8 mouse cellular contexts compared by ENCODE assay signal in the genomic region with DNA sequence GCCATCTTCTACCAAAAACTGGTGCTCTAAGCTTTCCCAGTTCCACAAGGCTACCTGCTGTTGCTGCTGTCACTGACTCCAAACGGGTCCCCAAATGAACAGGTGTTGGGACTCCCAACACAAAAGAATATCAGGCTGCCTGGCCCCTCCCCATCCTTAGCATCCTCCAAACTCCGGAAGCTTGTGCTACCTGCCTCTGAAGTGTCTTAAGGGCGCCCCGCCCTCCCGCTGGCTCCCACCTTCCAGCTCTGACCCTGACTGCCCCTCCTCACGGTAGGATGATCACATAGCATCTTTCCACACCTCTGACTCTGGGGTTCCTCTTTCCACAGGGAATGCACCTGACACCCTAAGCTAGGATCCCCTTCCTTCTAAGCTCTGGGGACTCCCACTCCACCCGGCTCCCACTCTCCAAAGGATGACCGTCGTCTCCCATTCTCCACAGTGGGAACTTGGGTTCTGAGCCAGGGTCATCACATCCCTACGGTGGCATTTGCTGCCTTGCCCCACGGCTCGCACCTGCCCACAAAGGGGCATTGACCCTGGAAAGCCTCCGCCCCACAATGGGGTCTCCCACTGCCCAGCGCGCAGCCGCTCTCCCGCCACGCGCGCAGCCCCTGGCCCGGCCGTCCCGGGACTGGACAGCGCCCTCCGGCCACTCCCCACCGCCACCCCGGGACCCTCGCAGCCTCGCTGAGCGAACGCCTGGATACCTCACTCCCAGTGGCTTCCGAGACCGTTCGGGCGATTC. TPM values are rescaled to one million over a fixed set of nuclear protein-coding genes. Genes with fewer than 3 reads are reported as not detected.
DNase-seq lines count a peak whose midpoint lies in the region; ATAC-seq and TF ChIP-seq lines count a peak whose summit lies in the region.

No protein-coding gene starts in this region.

- H3K27me3 ChIP-seq in hindbrain, embryonic 12.5 days, result no peaks in the 10 kb centered on the region
- no peaks in the 10 kb centered on the region for H3K27me3 ChIP-seq in midbrain, embryonic 12.5 days

- peak overlapping the region; percentile 96 for H3K27ac ChIP-seq in layer of hippocampus, adult 2 months
- peak overlapping the region; percentile 79 for H3K27ac ChIP-seq in hindbrain, embryonic 12.5 days
- peak overlapping the region; percentile 71 for H3K27ac ChIP-seq in midbrain, embryonic 12.5 days (replicated peaks)

- 1% methylated on average over 35 of the region's 35 CpGs for WGBS in hindbrain, embryonic 12.5 days
- under 1% methylated on average over 35 of the region's 35 CpGs for WGBS in midbrain, embryonic 12.5 days

- H3K4me3 ChIP-seq in layer of hippocampus, adult 2 months, result peak overlapping the region; percentile 99
- H3K4me3 ChIP-seq in hindbrain, embryonic 12.5 days, result peak overlapping the region; percentile 86
- peak overlapping the region; percentile 96 for H3K4me3 ChIP-seq in midbrain, embryonic 12.5 days

- H3K9me3 ChIP-seq in hindbrain, embryonic 12.5 days (replicated peaks), result no peaks in the 10 kb centered on the region
- no peaks in the 10 kb centered on the region for H3K9me3 ChIP-seq in midbrain, embryonic 12.5 days

- ATAC-seq in hindbrain, embryonic 12.5 days (ENCODE audit: low FRiP score), result peak; percentile 63
- peak; percentile 17; the same call in 1 of the 2 replicates for ATAC-seq in midbrain, embryonic 12.5 days (ENCODE audit: low FRiP score, low read depth)
- ATAC-seq in megakaryocyte-erythroid progenitor cell, adult 5-6 weeks (replicated peaks; ENCODE audit: low FRiP score, low TSS enrichment, poor library complexity, severe bottlenecking), result no peak

- H3K9ac ChIP-seq in hindbrain, embryonic 12.5 days, result peak overlapping the region; percentile 91
- H3K9ac ChIP-seq in midbrain, embryonic 12.5 days (replicated peaks), result peak overlapping the region; percentile 96

- H3K4me2 ChIP-seq in hindbrain, embryonic 12.5 days (replicated peaks), result peak overlapping the region; percentile 88
- peak overlapping the region; percentile 99 for H3K4me2 ChIP-seq in midbrain, embryonic 12.5 days (replicated peaks)

- no peak for DNase-seq in layer of hippocampus, adult 2 months (ENCODE audit: low spot score in 2 of 2)
- no peak for DNase-seq in layer of hippocampus, postnatal 10 days (ENCODE audit: low spot score in 2 of 2)
- DNase-seq in ZHBTc4 (ENCODE audit: low read depth, low spot score), result peak; percentile 31
- DNase-seq in layer of hippocampus, adult 18-20 months (ENCODE audit: low spot score in 2 of 2), result no peak
- DNase-seq in yolk sac, embryonic 10.5 days (ENCODE audit: low spot score), result no peak

- TF ChIP-seq CTCF in layer of hippocampus, adult 2 months (conservative IDR thresholded peaks at IDR 0.05), result no peak

- H3K36me3 ChIP-seq in hindbrain, embryonic 12.5 days, result peaks cover 65% of the 10 kb centered on the region
- H3K36me3 ChIP-seq in midbrain, embryonic 12.5 days, result peaks cover 71% of the 10 kb centered on the region

- H3K4me1 ChIP-seq in hindbrain, embryonic 12.5 days, result peaks cover 29% of the 10 kb centered on the region
- peaks cover 28% of the 10 kb centered on the region for H3K4me1 ChIP-seq in midbrain, embryonic 12.5 days

RNA-seq across cellular contexts. Expression of a gene that starts 0.4 kb away (rescaled TPM):
- 100 to 1,000 TPM in 1 of 2 experiments, 10 to 100 TPM in 1; 95.3 to 103 TPM for total RNA-seq in layer of hippocampus, adult 2 months (2021)
- total RNA-seq in layer of hippocampus, postnatal 10 days (2021), result 100 to 1,000 TPM; 113 to 119 TPM
- 153 and 167 TPM in 2 replicates for polyA plus RNA-seq in hindbrain, embryonic 12.5 days (2016; fragmentation: Nextera tagmentation; extraction: Ambion mirVana)
- 162 and 163 TPM in 2 replicates for polyA plus RNA-seq in midbrain, embryonic 12.5 days (2016; fragmentation: Nextera tagmentation; extraction: Ambion mirVana)
- 45.2 and 63.2 TPM in 2 replicates for total RNA-seq in megakaryocyte-erythroid progenitor cell, adult 5-6 weeks (2014; fragmentation: Nextera tagmentation)
- 13.7 and 17.5 TPM in 2 replicates for total RNA-seq in megakaryocyte-erythroid progenitor cell, adult 5-6 weeks (2017)
- total RNA-seq in layer of hippocampus, adult 18-20 months (2021), result 100 to 1,000 TPM in 1 of 2 experiments, 10 to 100 TPM in 1; 99.7 to 102 TPM

RNA-seq across cellular contexts. Expression of a gene that starts 8.5 kb away (rescaled TPM):
- total RNA-seq in layer of hippocampus, adult 2 months (2021), result 10 to 100 TPM; 22.6 to 23.8 TPM
- total RNA-seq in layer of hippocampus, postnatal 10 days (2021), result 10 to 100 TPM; 34.6 to 36.2 TPM
- polyA plus RNA-seq in hindbrain, embryonic 12.5 days (2016; fragmentation: Nextera tagmentation; extraction: Ambion mirVana), result 35.3 and 35.5 TPM in 2 replicates
- 32.1 and 32.8 TPM in 2 replicates for polyA plus RNA-seq in midbrain, embryonic 12.5 days (2016; fragmentation: Nextera tagmentation; extraction: Ambion mirVana)
- total RNA-seq in megakaryocyte-erythroid progenitor cell, adult 5-6 weeks (2014; fragmentation: Nextera tagmentation), result 13.8 and 22.1 TPM in 2 replicates
- total RNA-seq in megakaryocyte-erythroid progenitor cell, adult 5-6 weeks (2017), result 6.5 and 8.1 TPM in 2 replicates
- total RNA-seq in layer of hippocampus, adult 18-20 months (2021), result 10 to 100 TPM; 19.6 to 20.9 TPM

RNA-seq across cellular contexts. Expression of a gene that starts 15.1 kb away (rescaled TPM):
- 10 to 100 TPM; 80.6 to 86.0 TPM for total RNA-seq in layer of hippocampus, adult 2 months (2021)
- 10 to 100 TPM; 76.2 to 81.0 TPM for total RNA-seq in layer of hippocampus, postnatal 10 days (2021)
- 58.3 and 59.8 TPM in 2 replicates for polyA plus RNA-seq in hindbrain, embryonic 12.5 days (2016; fragmentation: Nextera tagmentation; extraction: Ambion mirVana)
- polyA plus RNA-seq in midbrain, embryonic 12.5 days (2016; fragmentation: Nextera tagmentation; extraction: Ambion mirVana), result 56.0 and 58.3 TPM in 2 replicates
- 42.5 and 52.7 TPM in 2 replicates for total RNA-seq in megakaryocyte-erythroid progenitor cell, adult 5-6 weeks (2014; fragmentation: Nextera tagmentation)
- total RNA-seq in megakaryocyte-erythroid progenitor cell, adult 5-6 weeks (2017), result 31.3 and 34.5 TPM in 2 replicates
- total RNA-seq in layer of hippocampus, adult 18-20 months (2021), result 10 to 100 TPM; 88.9 to 93.4 TPM

RNA-seq across cellular contexts. Expression of a gene that starts 25.7 kb away (rescaled TPM):
- 10 to 100 TPM; 35.2 to 36.1 TPM for total RNA-seq in layer of hippocampus, adult 2 months (2021)
- total RNA-seq in layer of hippocampus, postnatal 10 days (2021), result 10 to 100 TPM; 33.6 to 36.3 TPM
- polyA plus RNA-seq in hindbrain, embryonic 12.5 days (2016; fragmentation: Nextera tagmentation; extraction: Ambion mirVana), result 55.6 and 60.2 TPM in 2 replicates
- 52.7 and 54.1 TPM in 2 replicates for polyA plus RNA-seq in midbrain, embryonic 12.5 days (2016; fragmentation: Nextera tagmentation; extraction: Ambion mirVana)
- total RNA-seq in megakaryocyte-erythroid progenitor cell, adult 5-6 weeks (2014; fragmentation: Nextera tagmentation), result 69.7 and 72.9 TPM in 2 replicates
- 42.6 and 65.4 TPM in 2 replicates for total RNA-seq in megakaryocyte-erythroid progenitor cell, adult 5-6 weeks (2017)
- 10 to 100 TPM; 34.6 to 36.9 TPM for total RNA-seq in layer of hippocampus, adult 18-20 months (2021)

RNA-seq across cellular contexts. Expression of a gene that starts 49.6 kb away (rescaled TPM):
- total RNA-seq in layer of hippocampus, adult 2 months (2021), result 10 to 100 TPM; 27.3 to 28.5 TPM
- 10 to 100 TPM; 32.5 to 33.6 TPM for total RNA-seq in layer of hippocampus, postnatal 10 days (2021)
- polyA plus RNA-seq in hindbrain, embryonic 12.5 days (2016; fragmentation: Nextera tagmentation; extraction: Ambion mirVana), result 36.5 and 41.5 TPM in 2 replicates
- polyA plus RNA-seq in midbrain, embryonic 12.5 days (2016; fragmentation: Nextera tagmentation; extraction: Ambion mirVana), result 34.2 and 36.1 TPM in 2 replicates
- total RNA-seq in megakaryocyte-erythroid progenitor cell, adult 5-6 weeks (2014; fragmentation: Nextera tagmentation), result 41.0 and 41.3 TPM in 2 replicates
- 48.9 and 51.8 TPM in 2 replicates for total RNA-seq in megakaryocyte-erythroid progenitor cell, adult 5-6 weeks (2017)
- total RNA-seq in layer of hippocampus, adult 18-20 months (2021), result 10 to 100 TPM; 28.6 to 29.3 TPM
